Mouse (Mus musculus): ENCODE measurements around the gene Tgm7.

DNA sequence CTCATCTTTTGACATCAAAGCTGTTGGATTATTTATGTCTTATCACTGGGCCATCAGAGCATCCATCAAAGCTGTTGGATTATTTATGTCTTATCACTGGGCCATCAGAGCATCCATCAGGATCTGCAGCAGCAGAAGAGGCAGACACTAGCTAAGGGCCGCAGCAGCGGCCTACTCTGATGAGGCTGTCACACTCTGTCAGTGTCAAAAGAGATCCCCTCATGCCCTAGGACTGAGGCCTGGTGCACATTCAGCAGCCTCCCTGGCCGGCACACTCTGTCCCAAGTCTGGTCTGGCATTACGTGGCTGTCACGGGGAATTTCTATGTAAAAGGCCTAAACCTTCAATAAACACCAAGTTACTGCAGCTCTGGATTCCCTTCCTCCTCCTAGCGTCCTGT lies 40.1 kb downstream of the Tgm7 start:
- TF ChIP-seq CTCF (IDR thresholded peaks at IDR 0.05; ENCODE audit: control insufficient read depth, insufficient read depth, low read length): no peak
- TF ChIP-seq POLR2A (IDR thresholded peaks at IDR 0.05; ENCODE audit: borderline replicate concordance, control insufficient read depth, low read depth, low read length): no peak

Data from bone marrow, adult 2 months (tissue).